Mouse (Mus musculus) intestine, postnatal 0 days (tissue): Measurements from ENCODE around the gene Tmprss3. TPM values are rescaled to one million over a fixed set of nuclear protein-coding genes. Genes with fewer than 3 reads are reported as not detected.

ENCODE experiments used
- ATAC-seq: fragments of 200-750 bp; cut with Nextera tagmentation; 2 replicates; pipeline ENCODE4 v1.8.0; 2017; ENCODE audit warnings: mild to moderate bottlenecking, moderate TSS enrichment, moderate library complexity
- H3K27ac ChIP-seq: fragments of 300-500 bp; sonication (generic); 2 replicates; pipeline ENCODE4 v1.5.1; 2014; ENCODE audit warnings: mild to moderate bottlenecking, low read depth, low read length, moderate library complexity
- H3K27me3 ChIP-seq: fragments of 300-500 bp; sonication (generic); replicated peaks from 2 replicates; pipeline ENCODE4 v1.6.1; 2014; ENCODE audit warnings: low read length, mixed read lengths; ENCODE audit not compliant: control insufficient read depth, insufficient read depth
- H3K36me3 ChIP-seq: fragments of 300-500 bp; sonication (generic); 2 replicates; pipeline ENCODE4 v1.6.1; 2014; ENCODE audit warnings: mild to moderate bottlenecking, moderate library complexity; ENCODE audit not compliant: control insufficient read depth, insufficient read depth
- H3K4me1 ChIP-seq: fragments of 300-500 bp; sonication (generic); replicated peaks from 2 replicates; pipeline ENCODE4 v1.6.1; 2014; ENCODE audit warnings: antibody characterized with exemption, low read length, mixed read lengths; ENCODE audit not compliant: control insufficient read depth, insufficient read depth
- H3K4me2 ChIP-seq: fragments of 300-500 bp; sonication (generic); replicated peaks from 2 replicates; pipeline ENCODE4 v1.6.1; 2014; ENCODE audit warnings: low read depth, mild to moderate bottlenecking, moderate library complexity
- H3K4me3 ChIP-seq: fragments of 300-500 bp; sonication (generic); 2 replicates; pipeline ENCODE4 v1.5.1; 2014; ENCODE audit warnings: low read depth, low read length
- H3K9ac ChIP-seq: fragments of 300-500 bp; sonication (generic); 2 replicates; pipeline ENCODE4 v1.6.1; 2014; ENCODE audit warnings: mild to moderate bottlenecking, low read depth, low read length
- H3K9me3 ChIP-seq: fragments of 300-500 bp; sonication (generic); 2 replicates; pipeline ENCODE4 v1.6.1; 2016; ENCODE audit warnings: mixed run types; ENCODE audit not compliant: control insufficient read depth
- CTCF ChIP-seq: sonication (generic); IDR thresholded peaks from 2 replicates; pipeline ENCODE4 v1.5.1; 2016; ENCODE audit warnings: low read depth, mild to moderate bottlenecking, control low read depth, antibody characterized with exemption, moderate library complexity
- WGBS: fragments of 180-500 bp; shearing (Covaris S2); extraction: QIAGEN DNeasy Blood & Tissue Kit; methylation state at CpG from one replicate; pipeline ENCODE4 v1.1.7; 2014; 5-methylcytosine and 5-hydroxymethylcytosine counted together
- polyA plus RNA-seq: library from polyadenylated mRNA; unstranded; fragments of >200 nt; fragmentation: Nextera tagmentation; extraction: Ambion mirVana; gene quantifications from 2 replicates; pipeline ENCODE4 v1.2.1, GENCODE M21; 2015

Tmprss3 gene
- polyA plus RNA-seq, 1 experiment from 2014 or later: 0.04 TPM

GRCm38 (mm10) chr17:31136291-31136690 is 62.5 kb downstream of the Tmprss3 start:
- ATAC-seq: no peak
- WGBS: 51% methylated on average over 3 of the region's 3 CpGs

GRCm38 (mm10) chr17:31134913-31135312 is 63.9 kb downstream of the Tmprss3 start:
- Histone ChIP-seq H3K4me2 (peak overlapping the region; percentile 43), H3K9ac (no peak overlapping the region; the same call in 1 of the 2 replicates), H3K27me3 (no peaks in the 10 kb centered on the region), H3K27ac (peak overlapping the region; percentile 21; the same call in 1 of the 2 replicates), H3K4me1 (no peaks in the 10 kb centered on the region), H3K36me3 (no peaks in the 10 kb centered on the region), H3K4me3 (no peak overlapping the region), H3K9me3 (no peaks in the 10 kb centered on the region)
- TF ChIP-seq CTCF: peak; percentile 24
- WGBS: 33% methylated on average over 6 of the region's 6 CpGs
- ATAC-seq: peak; percentile 37

More at GRCm38 (mm10) chr17:31136291-31136690, 62.5 kb downstream of the Tmprss3 start:
- Histone ChIP-seq H3K36me3 (no peaks in the 10 kb centered on the region), H3K4me1 (no peaks in the 10 kb centered on the region), H3K9ac (no peak overlapping the region), H3K4me3 (no peak overlapping the region), H3K9me3 (no peaks in the 10 kb centered on the region), H3K27ac (no peak overlapping the region), H3K27me3 (no peaks in the 10 kb centered on the region), H3K4me2 (no peak overlapping the region)
- no peak for TF ChIP-seq CTCF

GRCm38 (mm10) chr17:31133776-31134175 is 65.0 kb downstream of the Tmprss3 start:
- no peak for TF ChIP-seq CTCF
- Histone ChIP-seq H3K9ac (no peak overlapping the region), H3K4me3 (no peak overlapping the region), H3K27ac (no peak overlapping the region), H3K36me3 (no peaks in the 10 kb centered on the region), H3K9me3 (no peaks in the 10 kb centered on the region), H3K4me2 (peak overlapping the region; percentile 43), H3K4me1 (no peaks in the 10 kb centered on the region), H3K27me3 (no peaks in the 10 kb centered on the region)
- 36% methylated on average over 15 of the region's 15 CpGs for WGBS
- ATAC-seq: no peak

GRCm38 (mm10) chr17:31131269-31131821 is 67.4 kb downstream of the Tmprss3 start:
- Histone ChIP-seq H3K27ac (no peak overlapping the region), H3K9ac (no peak overlapping the region), H3K4me3 (no peak overlapping the region), H3K4me2 (no peak overlapping the region), H3K4me1 (no peaks in the 10 kb centered on the region), H3K9me3 (no peaks in the 10 kb centered on the region), H3K36me3 (no peaks in the 10 kb centered on the region), H3K27me3 (no peaks in the 10 kb centered on the region)
- 37% methylated on average over 10 of the region's 10 CpGs for WGBS
- no peak for TF ChIP-seq CTCF
- no peak for ATAC-seq

GRCm38 (mm10) chr17:31129452-31129851 is 69.3 kb downstream of the Tmprss3 start, which contains the start of gene Tff3:
Tff3 (minus strand) TSS chr17:31129646.
- WGBS: 8% methylated on average over 2 of the region's 2 CpGs
- Histone ChIP-seq H3K4me1 (no peaks in the 10 kb centered on the region), H3K27me3 (no peaks in the 10 kb centered on the region), H3K4me2 (0 out of 2 replicates have a peak within 1 kb of the TSS, but pooled peaks have one; percentile 3), H3K4me3 (no peak within 1 kb of the TSS), H3K27ac (no peak within 1 kb of the TSS), H3K9me3 (no peaks in the 10 kb centered on the region), H3K36me3 (no peaks in the 10 kb centered on the region), H3K9ac (no peak within 1 kb of the TSS)
- ATAC-seq: peak; percentile 41; the same call in 1 of the 2 replicates
- TF ChIP-seq CTCF: no peak

Other genes starting within 250 kb of the Tmprss3 start
- 0.04 TPM in 1 of 2 replicates, not detected in the other for gene Umodl1, start 244.3 kb downstream of the Tmprss3 start, polyA plus RNA-seq
- 3.3 and 3.4 TPM in 2 replicates for gene Abcg1, start 141.3 kb downstream of the Tmprss3 start, polyA plus RNA-seq
- gene Tff3, start 69.3 kb downstream of the Tmprss3 start, polyA plus RNA-seq: 2,043 and 2,206 TPM in 2 replicates
- gene Tff2, start 54.7 kb downstream of the Tmprss3 start, polyA plus RNA-seq: 116 and 203 TPM in 2 replicates
- gene Tff1, start 33.7 kb downstream of the Tmprss3 start, polyA plus RNA-seq: 39.4 and 174 TPM in 2 replicates
- gene Ubash3a, start 8.9 kb upstream of the Tmprss3 start, polyA plus RNA-seq: not detected in 2 replicates
- gene Rsph1, start 78.4 kb upstream of the Tmprss3 start, polyA plus RNA-seq: 0.54 and 0.66 TPM in 2 replicates
- gene Slc37a1, start 87.8 kb upstream of the Tmprss3 start, polyA plus RNA-seq: 16.5 and 17.1 TPM in 2 replicates
- 58.8 and 59.8 TPM in 2 replicates for gene Pde9a, start 187.2 kb upstream of the Tmprss3 start, polyA plus RNA-seq